Mouse (Mus musculus) limb, embryonic 14.5 days (tissue): ENCODE results near the gene Rlim. TPM values are rescaled to one million over a fixed set of nuclear protein-coding genes. Genes with fewer than 3 reads are reported as not detected.
A peak's percentile ranks its signal among the peaks of the same experiment; 100 is the strongest.

Experiments
- ATAC-seq: fragments of 200-750 bp; cut with Nextera tagmentation; 2 replicates; pipeline ENCODE4 v1.8.0; 2017; ENCODE audit warnings: low read depth, moderate number of reproducible peaks, moderate TSS enrichment; ENCODE audit not compliant: low FRiP score
- DNase-seq: peaks from one replicate; pipeline ENCODE4 v3.0.0-alpha.2; 2015; ENCODE audit warnings: low spot score
- H3K27ac ChIP-seq: fragments of 300-500 bp; sonication (generic); replicated peaks from 2 replicates; pipeline ENCODE4 v1.5.1; 2014; ENCODE audit warnings: low read depth, mild to moderate bottlenecking, low read length, moderate library complexity, mixed read lengths
- H3K27me3 ChIP-seq: fragments of 300-500 bp; sonication (generic); 2 replicates; pipeline ENCODE4 v1.6.1; 2014; ENCODE audit warnings: low read length, mixed read lengths; ENCODE audit not compliant: control insufficient read depth, insufficient read depth
- H3K36me3 ChIP-seq: fragments of 300-500 bp; sonication (generic); 2 replicates; pipeline ENCODE4 v1.6.1; 2014; ENCODE audit warnings: mild to moderate bottlenecking, low read length, moderate library complexity, mixed read lengths; ENCODE audit not compliant: control insufficient read depth, insufficient read depth
- H3K4me1 ChIP-seq: fragments of 300-500 bp; sonication (generic); 2 replicates; pipeline ENCODE4 v1.6.1; 2014; ENCODE audit warnings: antibody characterized with exemption, low read length, mixed read lengths; ENCODE audit not compliant: control insufficient read depth, insufficient read depth
- H3K4me2 ChIP-seq: fragments of 300-500 bp; sonication (generic); replicated peaks from 2 replicates; pipeline ENCODE4 v1.6.1; 2014; ENCODE audit warnings: low read depth, mild to moderate bottlenecking, low read length, moderate library complexity; ENCODE audit not compliant: severe bottlenecking
- H3K4me3 ChIP-seq: fragments of 300-500 bp; sonication (generic); replicated peaks from 2 replicates; pipeline ENCODE4 v1.5.1; 2014; ENCODE audit warnings: low read length
- H3K9ac ChIP-seq: fragments of 300-500 bp; sonication (generic); 2 replicates; pipeline ENCODE4 v1.6.1; 2014; ENCODE audit warnings: mild to moderate bottlenecking, low read depth, low read length, moderate library complexity; ENCODE audit not compliant: severe bottlenecking
- H3K9me3 ChIP-seq: fragments of 300-500 bp; sonication (generic); 2 replicates; pipeline ENCODE4 v1.6.1; 2016; ENCODE audit warnings: low read length; ENCODE audit not compliant: control insufficient read depth
- POLR2A ChIP-seq: fragments of 200-500 bp; IDR thresholded peaks from 2 replicates; pipeline ENCODE4 v1.8.0; 2012; ENCODE audit warnings: inconsistent platforms, mild to moderate bottlenecking, moderate library complexity, borderline replicate concordance; ENCODE audit not compliant: insufficient read depth, insufficient read length; ENCODE audit errors: extremely low read depth
- WGBS: fragments of 180-500 bp; shearing (Covaris S2); extraction: QIAGEN DNeasy Blood & Tissue Kit; methylation state at CpG from one replicate; pipeline ENCODE4 v1.1.7; 2014; 5-methylcytosine and 5-hydroxymethylcytosine counted together
- polyA plus RNA-seq, 2 experiments: library from polyadenylated mRNA; depleted of rRNA in 1 of 2; stranded (reverse) in 1 of 2; unstranded in 1 of 2; fragments of >200 nt; fragmentation: Nextera tagmentation in 1 of 2; extraction: Ambion mirVana in 1 of 2; gene quantifications; 2 replicates each; pipeline versions ENCODE4 v1.2.1 to v1.2.3; 2012 to 2014

Rlim gene
- 19.3 and 21.5 TPM in 2 replicates for polyA plus RNA-seq (2012; rRNA removed)
- 32.6 and 34.7 TPM in 2 replicates for polyA plus RNA-seq (2014; fragmentation: Nextera tagmentation; extraction: Ambion mirVana)

DNA sequence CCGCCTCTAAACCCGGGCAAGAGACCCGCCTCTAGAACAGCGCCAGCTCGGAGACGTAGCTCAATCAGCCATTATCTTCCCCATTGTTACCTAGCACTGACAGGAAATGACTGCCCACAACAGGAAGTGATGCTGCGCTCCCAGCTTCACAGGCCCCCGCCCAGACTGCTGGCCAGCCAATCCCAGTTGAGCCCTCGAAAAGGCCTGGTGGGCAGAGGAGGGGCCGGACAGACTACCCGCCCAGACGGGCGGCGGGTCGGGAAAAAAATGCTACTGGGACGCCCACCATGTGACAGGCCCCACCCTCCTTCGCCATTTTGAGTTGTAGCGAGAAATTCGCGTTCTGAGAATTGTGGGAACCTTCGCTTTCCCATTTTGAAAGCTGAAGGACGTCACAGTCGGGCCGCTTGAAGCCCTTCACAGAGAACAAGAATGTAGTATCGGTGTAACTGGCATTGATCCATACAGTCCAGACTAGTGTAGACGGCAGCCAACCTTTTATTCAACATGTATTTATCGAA lies at the start of gene Rlim:
Gene Rlim, minus strand, starts transcription at position 116 of the 521 bp plus-strand sequence.
- peak within 1 kb of the TSS; percentile 62 for H3K4me3 ChIP-seq
- H3K36me3 ChIP-seq, result peaks cover 9% of the 10 kb centered on the region; the same call in 1 of the 2 replicates
- DNase-seq, result peak; percentile 95
- peak within 1 kb of the TSS; percentile 89 for H3K9ac ChIP-seq
- no peaks in the 10 kb centered on the region for H3K4me1 ChIP-seq
- 18% methylated on average over 26 of the region's 27 CpGs for WGBS
- TF ChIP-seq POLR2A, result peak; percentile 34; the same call in 1 of the 2 replicates
- H3K9me3 ChIP-seq, result no peaks in the 10 kb centered on the region
- H3K27ac ChIP-seq, result peak within 1 kb of the TSS; percentile 98
- ATAC-seq, result peak; percentile 98
- H3K27me3 ChIP-seq, result no peaks in the 10 kb centered on the region
- H3K4me2 ChIP-seq, result peak within 1 kb of the TSS; percentile 50

- H3K4me3 ChIP-seq, result no peak overlapping the region
- H3K9me3 ChIP-seq, result no peaks in the 10 kb centered on the region
- no peak overlapping the region for H3K27ac ChIP-seq
- DNase-seq (no peak), ATAC-seq (no peak)
- TF ChIP-seq POLR2A, result no peak
- no peaks in the 10 kb centered on the region for H3K36me3 ChIP-seq
- no peaks in the 10 kb centered on the region for H3K27me3 ChIP-seq
- H3K4me1 ChIP-seq, result no peaks in the 10 kb centered on the region
- WGBS, result 44% methylated on average over 1 of the region's 1 CpGs
- H3K4me2 ChIP-seq, result no peak overlapping the region
- no peak overlapping the region for H3K9ac ChIP-seq
Observed at GRCm38 (mm10) chrX:104017196-104017595, 36.1 kb upstream of the Rlim start.

DNA sequence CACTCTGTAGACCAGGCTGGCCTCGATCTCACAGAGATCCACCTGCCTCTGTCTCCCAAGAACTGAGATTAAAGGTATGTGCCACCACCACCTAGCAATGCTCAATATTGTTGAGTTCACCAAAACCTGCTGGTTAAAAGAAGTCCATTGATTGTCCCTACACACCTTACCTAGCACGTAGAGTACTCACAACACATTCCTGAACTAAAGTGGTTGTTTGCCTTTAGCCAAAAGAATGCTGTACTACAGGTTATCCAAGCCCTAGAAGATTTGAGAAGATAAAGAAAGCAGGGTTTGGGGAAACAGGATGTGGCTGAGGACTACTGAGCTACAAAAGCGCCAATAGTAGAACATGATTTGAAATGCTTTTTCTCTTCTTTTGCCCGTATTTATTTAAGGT lies 34.0 kb upstream of the Rlim start:
- DNase-seq, result no peak
- Histone ChIP-seq H3K27ac (no peak overlapping the region), H3K9me3 (no peaks in the 10 kb centered on the region), H3K36me3 (no peaks in the 10 kb centered on the region), H3K4me2 (no peak overlapping the region), H3K4me3 (no peak overlapping the region), H3K4me1 (no peaks in the 10 kb centered on the region), H3K27me3 (no peaks in the 10 kb centered on the region), H3K9ac (no peak overlapping the region)
- no peak for ATAC-seq
- WGBS, result 87% methylated on average over 4 of the region's 4 CpGs
- no peak for TF ChIP-seq POLR2A

DNA sequence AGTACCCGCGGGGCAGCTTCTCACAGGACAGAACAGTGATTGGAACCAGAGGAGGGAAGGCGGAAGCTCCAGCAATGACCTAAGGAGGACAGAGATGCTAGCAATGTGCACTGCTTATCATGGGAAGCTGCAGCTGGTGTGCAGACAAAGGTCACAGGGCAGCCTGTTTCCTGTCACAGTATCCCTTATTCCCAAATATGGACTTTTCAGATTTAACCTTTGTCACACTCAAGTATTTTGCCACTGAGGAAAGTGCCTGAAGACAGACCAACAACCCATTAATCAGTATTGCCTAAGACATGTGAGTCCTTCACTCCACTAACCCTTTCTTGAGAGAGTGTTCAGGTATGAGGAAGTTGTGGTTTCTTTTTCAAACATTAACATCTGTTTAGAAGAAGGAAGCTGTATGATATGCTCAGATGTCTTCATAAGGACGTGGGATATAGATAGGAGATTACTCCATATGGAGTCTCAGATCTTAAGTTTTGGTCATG lies 32.3 kb upstream of the Rlim start:
- Histone ChIP-seq H3K27me3 (no peaks in the 10 kb centered on the region), H3K27ac (no peak overlapping the region), H3K4me2 (no peak overlapping the region), H3K36me3 (no peaks in the 10 kb centered on the region), H3K4me1 (no peaks in the 10 kb centered on the region), H3K9ac (no peak overlapping the region), H3K4me3 (no peak overlapping the region), H3K9me3 (no peaks in the 10 kb centered on the region)
- no peak for TF ChIP-seq POLR2A
- DNase-seq, result no peak
- 49% methylated on average over 4 of the region's 4 CpGs for WGBS
- ATAC-seq, result no peak

DNA sequence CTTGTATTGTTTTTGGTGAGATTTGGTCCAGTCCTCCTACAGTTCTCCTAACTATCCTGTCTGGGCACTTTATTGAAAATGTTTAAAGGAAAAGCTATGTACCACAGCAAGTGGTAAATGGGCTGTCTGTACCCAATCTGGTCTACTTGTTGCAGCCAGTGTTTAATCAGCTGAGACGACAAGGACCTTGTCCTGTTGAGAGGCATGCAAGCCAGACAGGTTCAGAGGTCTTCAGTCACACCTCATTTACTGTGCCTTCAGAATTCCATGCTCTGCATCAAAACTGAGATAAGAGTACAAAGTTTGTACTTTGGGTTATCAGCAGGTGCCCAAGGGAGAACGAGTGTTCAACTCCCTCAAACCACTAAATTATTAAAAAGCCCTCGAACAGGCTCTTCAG lies 13.7 kb upstream of the Rlim start:
- H3K9me3 ChIP-seq, result no peaks in the 10 kb centered on the region
- no peak overlapping the region for H3K4me3 ChIP-seq
- no peaks in the 10 kb centered on the region for H3K4me1 ChIP-seq
- no peak overlapping the region for H3K9ac ChIP-seq
- no peak overlapping the region for H3K27ac ChIP-seq
- no peak for TF ChIP-seq POLR2A
- DNase-seq (no peak), ATAC-seq (no peak)
- no peaks in the 10 kb centered on the region for H3K36me3 ChIP-seq
- H3K4me2 ChIP-seq, result no peak overlapping the region
- no peaks in the 10 kb centered on the region for H3K27me3 ChIP-seq
- WGBS, result 58% methylated on average over 3 of the region's 3 CpGs

DNA sequence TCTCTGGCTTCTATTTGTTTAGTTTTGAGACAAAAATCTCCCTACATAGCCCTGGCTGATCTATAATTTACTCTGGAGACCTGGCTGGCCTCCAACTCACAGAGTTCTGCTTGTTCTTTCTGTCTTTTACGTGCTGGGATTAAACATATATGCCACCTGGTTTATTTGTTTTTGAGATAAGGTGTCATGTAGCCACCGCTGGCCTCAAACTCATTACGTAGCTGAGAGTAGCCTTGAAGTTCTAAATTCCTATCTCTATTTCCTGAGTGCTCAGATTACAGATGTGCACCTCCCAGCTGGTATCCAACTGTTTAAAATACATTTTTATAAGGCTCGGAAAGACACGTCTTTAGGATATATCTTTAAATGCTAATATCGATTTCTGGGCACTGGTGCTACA lies 12.8 kb upstream of the Rlim start:
- no peak for TF ChIP-seq POLR2A
- no peaks in the 10 kb centered on the region for H3K36me3 ChIP-seq
- H3K4me1 ChIP-seq, result no peaks in the 10 kb centered on the region
- H3K9me3 ChIP-seq, result no peaks in the 10 kb centered on the region
- H3K4me3 ChIP-seq, result no peak overlapping the region
- ATAC-seq (no peak), DNase-seq (no peak)
- no peak overlapping the region for H3K27ac ChIP-seq
- H3K27me3 ChIP-seq, result no peaks in the 10 kb centered on the region
- H3K9ac ChIP-seq, result no peak overlapping the region
- 47% methylated on average over 6 of the region's 6 CpGs for WGBS
- no peak overlapping the region for H3K4me2 ChIP-seq
